Mouse (Mus musculus): ENCODE measurements around the gene Hmbs. TPM values are rescaled to one million over a fixed set of nuclear protein-coding genes. Genes with fewer than 3 reads are reported as not detected.
"Not testable (repeated sequence)": the region's sequence is repeated elsewhere in the genome, so short reads cannot be mapped to it uniquely, and the experiment has no call there.

The Hmbs gene
- polyA plus RNA-seq (2015; fragmentation: Nextera tagmentation; extraction: Ambion mirVana), result 93.0 and 99.4 TPM in 2 replicates

GRCm38 (mm10) chr9:44343781-44344421, at the start of gene Hmbs:
Gene Hmbs, minus strand, starts transcription at chr9:44344228.
- peak; percentile 92 for ATAC-seq (ENCODE audit: insufficient number of reproducible peaks, low FRiP score, low TSS enrichment, low read depth)
- Histone ChIP-seq H3K9ac (peak within 1 kb of the TSS; percentile 90), H3K4me3 (replicated peaks) (peak within 1 kb of the TSS; percentile 96), H3K9me3 (replicated peaks) (no peaks in the 10 kb centered on the region), H3K4me2 (replicated peaks) (peak within 1 kb of the TSS; percentile 68), H3K36me3 (peaks cover 46% of the 10 kb centered on the region), H3K4me1 (peaks cover 15% of the 10 kb centered on the region), H3K27ac (replicated peaks) (peak within 1 kb of the TSS; percentile 98), H3K27me3 (no peaks in the 10 kb centered on the region)
- 0% methylated on average over 39 of the region's 39 CpGs for WGBS

GRCm38 (mm10) chr9:44391466-44391865, 47.4 kb upstream of the Hmbs start:
- H3K36me3 ChIP-seq, result peaks cover 56% of the 10 kb centered on the region
- ATAC-seq (ENCODE audit: insufficient number of reproducible peaks, low FRiP score, low TSS enrichment, low read depth), result peak; percentile 31; the same call in 1 of the 2 replicates
- H3K27ac ChIP-seq (replicated peaks), result no peak overlapping the region

GRCm38 (mm10) chr9:44389273-44389672, 45.2 kb upstream of the Hmbs start:
- H3K36me3 ChIP-seq, result peaks cover 78% of the 10 kb centered on the region
- no peak overlapping the region for H3K27ac ChIP-seq (replicated peaks)
- H3K4me2 ChIP-seq (replicated peaks), result no peak overlapping the region
- ATAC-seq (ENCODE audit: insufficient number of reproducible peaks, low FRiP score, low TSS enrichment, low read depth), result no peak
- H3K9me3 ChIP-seq (replicated peaks), result no peaks in the 10 kb centered on the region
- WGBS, result 62% methylated on average over 8 of the region's 8 CpGs
- H3K4me1 ChIP-seq, result no peaks in the 10 kb centered on the region
- H3K9ac ChIP-seq, result no peak overlapping the region
- no peak overlapping the region for H3K4me3 ChIP-seq (replicated peaks)
- no peaks in the 10 kb centered on the region for H3K27me3 ChIP-seq

More at GRCm38 (mm10) chr9:44391466-44391865, 47.4 kb upstream of the Hmbs start:
- H3K9ac ChIP-seq, result no peak overlapping the region
- no peaks in the 10 kb centered on the region for H3K4me1 ChIP-seq
- no peaks in the 10 kb centered on the region for H3K27me3 ChIP-seq
- no peaks in the 10 kb centered on the region for H3K9me3 ChIP-seq (replicated peaks)
- 40% methylated on average over 4 of the region's 4 CpGs for WGBS
- H3K4me3 ChIP-seq (replicated peaks), result no peak overlapping the region
- H3K4me2 ChIP-seq (replicated peaks), result no peak overlapping the region

DNA sequence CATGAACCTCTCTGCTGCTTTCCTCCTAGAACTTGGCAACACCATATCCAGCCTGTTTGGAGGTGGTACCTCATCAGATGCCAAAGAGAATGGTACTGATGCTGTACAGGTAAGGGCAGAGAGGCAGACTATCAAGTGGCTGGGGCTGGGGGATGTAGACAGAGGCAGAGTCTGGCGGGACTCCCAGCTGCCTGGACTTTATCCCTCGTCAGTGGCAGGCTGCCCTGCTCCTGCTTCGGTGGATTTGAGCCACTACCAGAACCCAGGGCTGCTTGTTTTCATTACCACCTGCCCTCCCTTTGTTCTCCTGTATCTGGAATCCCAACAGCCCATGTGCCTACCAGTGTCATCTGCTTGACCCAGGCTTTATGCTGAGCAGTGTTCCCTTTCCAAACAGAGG, 43.2 kb upstream of the Hmbs start:
- H3K4me2 ChIP-seq (replicated peaks), result no peak overlapping the region
- 78% methylated on average over 3 of the region's 3 CpGs for WGBS
- ATAC-seq (ENCODE audit: insufficient number of reproducible peaks, low FRiP score, low TSS enrichment, low read depth), result no peak

DNA sequence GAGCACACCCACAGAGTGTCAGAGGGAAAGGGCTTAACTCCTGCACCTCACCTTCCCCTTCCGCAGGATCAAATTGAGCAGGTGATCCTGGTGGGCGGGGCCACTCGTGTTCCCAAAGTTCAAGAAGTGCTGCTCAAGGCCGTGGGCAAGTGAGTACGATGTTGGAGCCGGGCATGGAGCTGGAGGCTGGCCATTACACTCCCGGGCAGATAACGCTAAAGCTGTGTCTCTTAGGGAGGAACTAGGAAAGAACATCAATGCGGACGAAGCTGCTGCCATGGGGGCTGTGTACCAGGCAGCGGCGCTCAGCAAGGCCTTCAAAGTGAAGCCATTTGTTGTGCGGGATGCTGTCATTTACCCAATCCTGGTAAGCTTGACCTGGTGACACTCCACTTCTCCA, 40.6 kb upstream of the Hmbs start:
- Histone ChIP-seq H3K27ac (replicated peaks) (no peak overlapping the region), H3K9ac (no peak overlapping the region)
- 88% methylated on average over 13 of the region's 13 CpGs for WGBS

More for the DNA sequence above, 43.2 kb upstream of the Hmbs start:
- Histone ChIP-seq H3K9ac (no peak overlapping the region), H3K9me3 (replicated peaks) (no peaks in the 10 kb centered on the region), H3K27me3 (no peaks in the 10 kb centered on the region), H3K4me3 (replicated peaks) (no peak overlapping the region), H3K36me3 (peaks cover 97% of the 10 kb centered on the region), H3K4me1 (no peaks in the 10 kb centered on the region), H3K27ac (replicated peaks) (no peak overlapping the region)

DNA sequence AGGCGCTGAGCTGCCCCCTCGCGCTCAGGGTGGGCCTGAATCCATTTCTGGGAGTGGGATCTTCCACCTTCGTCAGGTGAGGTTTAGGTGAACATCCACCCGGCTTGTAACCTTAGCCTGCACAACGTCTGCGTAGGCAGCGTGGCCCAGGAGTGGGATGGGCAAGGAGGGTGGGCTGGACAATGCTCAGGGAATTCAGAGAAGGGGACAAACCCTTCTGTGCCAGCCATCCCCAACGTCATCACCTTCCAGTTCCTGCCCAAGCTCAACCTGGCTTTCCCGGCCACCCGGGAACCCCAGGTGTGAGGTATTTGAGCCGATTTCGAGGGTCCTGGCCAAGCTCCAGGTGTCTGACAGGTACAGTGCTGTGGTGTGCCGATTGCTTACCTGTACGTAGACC, 35.8 kb upstream of the Hmbs start:
- Histone ChIP-seq H3K27ac (replicated peaks) (peak overlapping the region; percentile 87; the same call in 1 of the 2 replicates), H3K4me2 (replicated peaks) (peak overlapping the region; percentile 88), H3K4me1 (peaks cover 14% of the 10 kb centered on the region), H3K9me3 (replicated peaks) (no peaks in the 10 kb centered on the region), H3K36me3 (peaks cover 38% of the 10 kb centered on the region), H3K9ac (peak overlapping the region; percentile 90), H3K27me3 (no peaks in the 10 kb centered on the region), H3K4me3 (replicated peaks) (peak overlapping the region; percentile 84)
- 0 out of 2 replicates have a peak, but pooled peaks have one; percentile 2 for ATAC-seq (ENCODE audit: insufficient number of reproducible peaks, low FRiP score, low TSS enrichment, low read depth)
- 4% methylated on average over 15 of the region's 15 CpGs for WGBS

More for the DNA sequence above, 40.6 kb upstream of the Hmbs start:
- H3K36me3 ChIP-seq, result peaks cover 86% of the 10 kb centered on the region
- peaks cover 14% of the 10 kb centered on the region for H3K4me1 ChIP-seq
- H3K4me2 ChIP-seq (replicated peaks), result no peak overlapping the region
- H3K4me3 ChIP-seq (replicated peaks), result no peak overlapping the region
- no peaks in the 10 kb centered on the region for H3K9me3 ChIP-seq (replicated peaks)
- no peak for ATAC-seq (ENCODE audit: insufficient number of reproducible peaks, low FRiP score, low TSS enrichment, low read depth)
- no peaks in the 10 kb centered on the region for H3K27me3 ChIP-seq

DNA sequence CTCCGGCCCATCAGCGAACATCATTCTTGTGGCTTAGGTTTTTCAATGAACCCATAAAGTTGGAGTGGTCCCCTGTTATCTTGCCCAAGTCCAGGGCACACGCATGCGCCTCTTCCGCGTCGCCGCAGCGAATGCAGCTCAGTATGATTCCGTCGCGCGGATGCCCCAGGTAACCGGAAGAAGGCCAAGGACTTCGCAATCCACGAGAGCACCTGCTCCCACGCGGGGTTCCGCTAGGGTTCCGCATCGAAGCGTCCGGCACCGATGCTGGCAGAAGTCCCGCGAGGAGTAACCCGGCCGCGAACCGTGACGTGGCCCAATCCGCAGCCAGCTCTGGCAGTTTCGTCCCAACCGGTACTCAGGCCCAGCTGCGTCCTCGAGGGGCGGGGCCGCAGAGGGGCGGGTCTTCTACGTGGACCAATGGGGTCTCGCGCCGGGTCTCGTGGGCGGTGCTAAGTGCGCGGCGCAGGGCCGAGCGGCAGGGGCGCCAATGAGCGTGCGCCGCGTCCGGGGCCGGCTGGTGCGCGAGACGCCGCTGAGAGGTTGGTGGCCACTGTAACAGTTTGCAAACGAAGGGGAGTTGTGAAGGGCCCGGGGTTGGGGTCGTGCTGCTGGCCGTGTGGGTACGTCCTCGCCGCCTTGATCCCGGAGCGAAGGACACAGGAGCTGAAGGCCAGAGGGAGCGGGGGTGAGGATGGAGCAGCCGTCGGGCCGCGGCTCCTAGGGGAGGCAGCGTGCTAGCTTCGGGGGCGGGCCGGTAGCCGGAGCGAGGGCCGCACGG, 35.2 kb upstream of the Hmbs start, which contains the start of gene Hyou1:
TSS of gene Hyou1 (plus strand) at position 437 of the 781 bp plus-strand sequence.
- Histone ChIP-seq H3K4me1 (peaks cover 14% of the 10 kb centered on the region), H3K4me3 (replicated peaks) (peak within 1 kb of the TSS; percentile 84), H3K9ac (peak within 1 kb of the TSS; percentile 90), H3K27me3 (no peaks in the 10 kb centered on the region), H3K36me3 (peaks cover 32% of the 10 kb centered on the region), H3K9me3 (replicated peaks) (no peaks in the 10 kb centered on the region), H3K4me2 (replicated peaks) (peak within 1 kb of the TSS; percentile 88), H3K27ac (replicated peaks) (peak within 1 kb of the TSS; percentile 87)
- WGBS, result under 1% methylated on average over 83 of the region's 83 CpGs
- ATAC-seq (ENCODE audit: insufficient number of reproducible peaks, low FRiP score, low TSS enrichment, low read depth), result peak; percentile 96

- H3K9ac ChIP-seq, result peak overlapping the region; percentile 57; the same call in 1 of the 2 replicates
- H3K4me2 ChIP-seq (replicated peaks), result peak overlapping the region; percentile 88
- ATAC-seq (ENCODE audit: insufficient number of reproducible peaks, low FRiP score, low TSS enrichment, low read depth), result no peak
- no peak overlapping the region for H3K27ac ChIP-seq (replicated peaks)
- peak overlapping the region; percentile 84 for H3K4me3 ChIP-seq (replicated peaks)
- peaks cover 14% of the 10 kb centered on the region for H3K4me1 ChIP-seq
- 87% methylated on average over 5 of the region's 5 CpGs for WGBS
- peaks cover 22% of the 10 kb centered on the region for H3K36me3 ChIP-seq
- no peaks in the 10 kb centered on the region for H3K27me3 ChIP-seq
- H3K9me3 ChIP-seq (replicated peaks), result no peaks in the 10 kb centered on the region
Observed at GRCm38 (mm10) chr9:44378153-44378730, 34.2 kb upstream of the Hmbs start.

GRCm38 (mm10) chr9:44377335-44377734, 33.3 kb upstream of the Hmbs start:
- not testable (repeated sequence) for H3K27ac ChIP-seq (replicated peaks); H3K4me3 ChIP-seq (replicated peaks); H3K9me3 ChIP-seq (replicated peaks); H3K4me2 ChIP-seq (replicated peaks); H3K9ac ChIP-seq; H3K27me3 ChIP-seq; ATAC-seq (ENCODE audit: insufficient number of reproducible peaks, low FRiP score, low TSS enrichment, low read depth)
- Histone ChIP-seq H3K36me3 (peaks cover 13% of the 10 kb centered on the region), H3K4me1 (peaks cover 14% of the 10 kb centered on the region)
- WGBS, result 82% methylated on average over 2 of the region's 2 CpGs

GRCm38 (mm10) chr9:44376141-44376540, 32.1 kb upstream of the Hmbs start:
- 84% methylated on average over 6 of the region's 6 CpGs for WGBS

DNA sequence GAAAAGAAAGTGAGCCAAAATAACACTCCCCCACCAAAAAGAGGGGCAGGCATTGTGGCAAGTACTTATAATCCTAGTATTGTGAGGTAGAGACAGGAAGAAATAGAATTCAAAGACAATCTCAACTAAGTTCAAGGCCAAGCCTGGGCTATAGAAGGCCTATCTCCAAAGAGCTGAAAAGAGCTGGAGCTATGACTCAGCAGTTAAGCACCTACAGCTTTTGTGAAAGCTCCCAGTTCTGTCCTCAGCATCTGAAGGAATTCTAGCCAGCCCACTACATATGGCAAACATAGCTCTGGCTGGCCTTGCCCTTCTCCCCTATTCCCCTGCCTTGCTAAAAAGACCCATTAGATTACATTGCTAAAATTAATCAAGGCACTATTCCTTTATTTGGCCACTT, 29.4 kb upstream of the Hmbs start:
- no peak for ATAC-seq (ENCODE audit: insufficient number of reproducible peaks, low FRiP score, low TSS enrichment, low read depth)
- Histone ChIP-seq H3K4me3 (replicated peaks) (no peak overlapping the region), H3K27ac (replicated peaks) (no peak overlapping the region)

More at GRCm38 (mm10) chr9:44376141-44376540, 32.1 kb upstream of the Hmbs start:
- H3K9me3 ChIP-seq (replicated peaks), result no peaks in the 10 kb centered on the region
- peaks cover 13% of the 10 kb centered on the region for H3K4me1 ChIP-seq
- no peak overlapping the region for H3K9ac ChIP-seq
- H3K27ac ChIP-seq (replicated peaks), result no peak overlapping the region
- ATAC-seq (ENCODE audit: insufficient number of reproducible peaks, low FRiP score, low TSS enrichment, low read depth), result no peak
- no peak overlapping the region for H3K4me3 ChIP-seq (replicated peaks)
- H3K36me3 ChIP-seq, result peaks cover 1% of the 10 kb centered on the region; the same call in 1 of the 2 replicates
- no peaks in the 10 kb centered on the region for H3K27me3 ChIP-seq
- no peak overlapping the region for H3K4me2 ChIP-seq (replicated peaks)

More for the DNA sequence above, 29.4 kb upstream of the Hmbs start:
- Histone ChIP-seq H3K9me3 (replicated peaks) (no peaks in the 10 kb centered on the region), H3K4me1 (no peaks in the 10 kb centered on the region; the same call in 1 of the 2 replicates), H3K36me3 (no peaks in the 10 kb centered on the region), H3K4me2 (replicated peaks) (no peak overlapping the region), H3K9ac (no peak overlapping the region), H3K27me3 (no peaks in the 10 kb centered on the region)
